Mouse (Mus musculus): Measurements from ENCODE around the gene Phactr2.

GRCm38 (mm10) chr10:13346609-13347290, 127.5 kb downstream of the Phactr2 start:
- TF ChIP-seq POLR2A (IDR thresholded peaks at IDR 0.05; ENCODE audit: control insufficient read depth in 1 of 2, insufficient read depth in 1 of 2, low read depth in 1 of 2, low read length in 2 of 2, poor library complexity in 1 of 2) (no peak), RAD21 (IDR thresholded peaks at IDR 0.05; ENCODE audit: low read depth, low read length) (no peak), ZMIZ1 (IDR thresholded peaks at IDR 0.05; ENCODE audit: low read depth, low read length) (no peak), ZC3H11A (IDR thresholded peaks at IDR 0.05; ENCODE audit: low read depth, low read length) (no peak)
